Mouse (Mus musculus): ENCODE data around the gene Pnliprp1. TPM values are rescaled to one million over a fixed set of nuclear protein-coding genes. Genes with fewer than 3 reads are reported as not detected.

Gene Pnliprp1
- polyA plus RNA-seq, 1 experiment from 2014 or later = 0.69 TPM

Other genes starting within 250 kb of the Pnliprp1 start
- gene Ccdc172, start 216.9 kb upstream of the Pnliprp1 start, polyA plus RNA-seq (2014; fragmentation: Nextera tagmentation; extraction: Ambion mirVana) = not detected in 2 replicates
- 0.46 and 0.64 TPM in 2 replicates for gene Pnlip, start 76.4 kb upstream of the Pnliprp1 start, polyA plus RNA-seq (2014; fragmentation: Nextera tagmentation; extraction: Ambion mirVana)
- 0.22 and 0.63 TPM in 2 replicates for gene Pnliprp2, start 30.8 kb downstream of the Pnliprp1 start, polyA plus RNA-seq (2014; fragmentation: Nextera tagmentation; extraction: Ambion mirVana)
- gene 1700019N19Rik, start 65.6 kb downstream of the Pnliprp1 start, polyA plus RNA-seq (2014; fragmentation: Nextera tagmentation; extraction: Ambion mirVana) = not detected in 2 replicates
- gene Eno4, start 214.5 kb downstream of the Pnliprp1 start, polyA plus RNA-seq (2014; fragmentation: Nextera tagmentation; extraction: Ambion mirVana) = 1.1 and 1.6 TPM in 2 replicates
- gene Hspa12a, start 214.8 kb downstream of the Pnliprp1 start, polyA plus RNA-seq (2014; fragmentation: Nextera tagmentation; extraction: Ambion mirVana) = 21.8 and 33.0 TPM in 2 replicates